Mouse (Mus musculus) MEL (cell line): ENCODE data around the gene BC035947.

Source experiments
- CHD1 ChIP-seq: IDR thresholded peaks from 2 replicates; pipeline ENCODE4 v1.6.1; 2012; ENCODE audit warnings: low read depth, mild to moderate bottlenecking, inconsistent platforms, low read length, improper control_type of control experiment
- CTCF ChIP-seq, 3 experiments: IDR thresholded peaks in 2 of 3; conservative IDR thresholded peaks in 1 of 3; 2 replicates each; pipeline ENCODE4 v1.5.1; 2011 to 2012; ENCODE audit warnings: low read length in 3 of 3, low read depth in 2 of 3, mild to moderate bottlenecking in 2 of 3, improper control_type of control experiment in 1 of 3, inconsistent platforms in 1 of 3, mixed read lengths in 1 of 3, moderate library complexity in 1 of 3; ENCODE audit not compliant: control insufficient read depth in 1 of 3, insufficient read depth in 1 of 3, poor library complexity in 1 of 3, severe bottlenecking in 1 of 3
- E2F4 ChIP-seq: IDR thresholded peaks from 2 replicates; pipeline ENCODE4 v1.6.1; 2011; ENCODE audit warnings: low read depth, low read length, improper control_type of control experiment, borderline replicate concordance
- ELF1 ChIP-seq: IDR thresholded peaks from 2 replicates; pipeline ENCODE4 v1.6.1; 2014; ENCODE audit warnings: low read depth, mild to moderate bottlenecking, inconsistent platforms, low read length, improper control_type of control experiment, moderate library complexity
- GATA1 ChIP-seq: IDR thresholded peaks from 2 replicates; pipeline ENCODE4 v1.6.1; 2011; ENCODE audit warnings: low read depth, low read length, improper control_type of control experiment
- JUND ChIP-seq: IDR thresholded peaks from 2 replicates; pipeline ENCODE4 v1.6.1; 2011; ENCODE audit warnings: low read depth, mild to moderate bottlenecking, improper control_type of control experiment, low read length
- MAFK ChIP-seq: IDR thresholded peaks from 2 replicates; pipeline ENCODE4 v1.6.1; 2011; ENCODE audit warnings: low read depth, mild to moderate bottlenecking, low read length, improper control_type of control experiment, borderline replicate concordance
- MAX ChIP-seq: IDR thresholded peaks from 2 replicates; pipeline ENCODE4 v1.6.1; 2011; ENCODE audit warnings: low read length, improper control_type of control experiment

- no peak for TF ChIP-seq CTCF (IDR thresholded peaks at IDR 0.05 in 2 of 3, conservative IDR thresholded peaks at IDR 0.05 in 1 of 3; ENCODE audit: control insufficient read depth in 1 of 3, insufficient read depth in 1 of 3, low read depth in 2 of 3, low read length in 3 of 3, poor library complexity in 1 of 3, severe bottlenecking in 1 of 3)
- TF ChIP-seq ELF1: no peak
- no peak for TF ChIP-seq CHD1
- no peak for TF ChIP-seq E2F4
- TF ChIP-seq GATA1: no peak
- TF ChIP-seq MAFK: no peak
- TF ChIP-seq MAX: no peak
- TF ChIP-seq JUND: no peak
Measured at GRCm38 (mm10) chr1:78502527-78502926, 9.4 kb downstream of the BC035947 start.
